Mouse (Mus musculus) thymus, postnatal 25 days (tissue): ENCODE measurements around the gene Cpped1.

Source experiments
- DNase-seq: peaks from one replicate; pipeline ENCODE4 v3.0.0; 2022

Gene Cpped1

GRCm38 (mm10) chr16:11756598-11757245, 152.5 kb downstream of the Cpped1 start:
- DNase-seq: no peak

- no peak for DNase-seq
Observed at GRCm38 (mm10) chr16:11755281-11756066, 153.8 kb downstream of the Cpped1 start.

- no peak for DNase-seq
Observed at GRCm38 (mm10) chr16:11754136-11754535, 155.1 kb downstream of the Cpped1 start.
